Comparison of ENCODE assay signal across 7 mouse cellular contexts in genomic region chrX:42151024-42151754, GRCm38 (mm10). TPM values are rescaled to one million over a fixed set of nuclear protein-coding genes. Genes with fewer than 3 reads are reported as not detected.
A peak's percentile ranks its signal among the peaks of the same experiment; 100 is the strongest.
DNase-seq lines count a peak whose midpoint lies in the region; ATAC-seq and TF ChIP-seq lines count a peak whose summit lies in the region.

No protein-coding gene starts in this region.

- H3K4me1 ChIP-seq in lung, adult 2 months (ENCODE audit: control insufficient read depth, insufficient read depth, low read length) = peaks cover 4% of the 10 kb centered on the region; the same call in 1 of the 2 replicates
- no peaks in the 10 kb centered on the region for H3K4me1 ChIP-seq in forebrain, postnatal 0 days (ENCODE audit: insufficient read depth)
- H3K4me1 ChIP-seq in limb, embryonic 13.5 days = no peaks in the 10 kb centered on the region
- no peaks in the 10 kb centered on the region for H3K4me1 ChIP-seq in stomach, embryonic 15.5 days

- DNase-seq in lung, adult 2 months = peak; percentile 22
- no peak for DNase-seq in lung, postnatal 25 days (ENCODE audit: low spot score)
- peak; percentile 16 for DNase-seq in cerebellum, adult 8-10 months
- no peak for DNase-seq in forebrain, postnatal 0 days
- DNase-seq in adrenal gland, postnatal 10 days = no peak

- WGBS in lung, adult 2 months = 21% methylated on average over 25 of the region's 25 CpGs
- 29% methylated on average over 25 of the region's 25 CpGs for WGBS in forebrain, postnatal 0 days
- WGBS in limb, embryonic 13.5 days = 17% methylated on average over 25 of the region's 25 CpGs
- 13% methylated on average over 25 of the region's 25 CpGs for WGBS in stomach, embryonic 15.5 days

- H3K9ac ChIP-seq in forebrain, postnatal 0 days = peak overlapping the region; percentile 54
- H3K9ac ChIP-seq in limb, embryonic 13.5 days = peak overlapping the region; percentile 70
- H3K9ac ChIP-seq in stomach, embryonic 15.5 days = peak overlapping the region; percentile 32; the same call in 1 of the 2 replicates

- H3K27me3 ChIP-seq in forebrain, postnatal 0 days (ENCODE audit: insufficient read depth, low read length) = no peaks in the 10 kb centered on the region
- H3K27me3 ChIP-seq in limb, embryonic 13.5 days = no peaks in the 10 kb centered on the region
- H3K27me3 ChIP-seq in stomach, embryonic 15.5 days (replicated peaks) = no peaks in the 10 kb centered on the region

- peak overlapping the region; percentile 99 for H3K4me3 ChIP-seq in lung, adult 2 months (replicated peaks; ENCODE audit: extremely low read depth, low read depth, low read length)
- H3K4me3 ChIP-seq in forebrain, postnatal 0 days (ENCODE audit: low read depth, low read length) = peak overlapping the region; percentile 62
- H3K4me3 ChIP-seq in limb, embryonic 13.5 days = peak overlapping the region; percentile 60
- peak overlapping the region; percentile 52 for H3K4me3 ChIP-seq in stomach, embryonic 15.5 days (replicated peaks)

- no peak for ATAC-seq in forebrain, postnatal 0 days
- ATAC-seq in limb, embryonic 13.5 days (ENCODE audit: low FRiP score, low read depth) = no peak
- ATAC-seq in stomach, embryonic 15.5 days (ENCODE audit: insufficient read depth, low FRiP score, low read depth) = no peak

- TF ChIP-seq POLR2A in lung, adult 2 months (IDR thresholded peaks at IDR 0.05; ENCODE audit: borderline replicate concordance, extremely low read depth, low read depth, low read length) = no peak

- H3K9me3 ChIP-seq in forebrain, postnatal 0 days (ENCODE audit: low read length) = no peaks in the 10 kb centered on the region
- no peaks in the 10 kb centered on the region for H3K9me3 ChIP-seq in limb, embryonic 13.5 days
- no peaks in the 10 kb centered on the region for H3K9me3 ChIP-seq in stomach, embryonic 15.5 days

- peak overlapping the region; percentile 50 for H3K4me2 ChIP-seq in forebrain, postnatal 0 days (ENCODE audit: low read depth)
- peak overlapping the region; percentile 60 for H3K4me2 ChIP-seq in limb, embryonic 13.5 days (replicated peaks)
- H3K4me2 ChIP-seq in stomach, embryonic 15.5 days = peak overlapping the region; percentile 36

- peak overlapping the region; percentile 99 for H3K27ac ChIP-seq in forebrain, postnatal 0 days (ENCODE audit: low read depth, low read length)
- H3K27ac ChIP-seq in limb, embryonic 13.5 days = peak overlapping the region; percentile 94
- peak overlapping the region; percentile 95 for H3K27ac ChIP-seq in stomach, embryonic 15.5 days

- no peak for TF ChIP-seq CTCF in lung, adult 2 months (IDR thresholded peaks at IDR 0.05; ENCODE audit: insufficient read depth, low read length)
- TF ChIP-seq CTCF in forebrain, postnatal 0 days (IDR thresholded peaks at IDR 0.05; ENCODE audit: low read depth) = no peak

- H3K36me3 ChIP-seq in forebrain, postnatal 0 days (ENCODE audit: insufficient read depth) = no peaks in the 10 kb centered on the region
- no peaks in the 10 kb centered on the region for H3K36me3 ChIP-seq in limb, embryonic 13.5 days
- no peaks in the 10 kb centered on the region for H3K36me3 ChIP-seq in stomach, embryonic 15.5 days

RNA-seq across cellular contexts. Expression of gene Stag2, which starts 2.1 kb away (rescaled TPM):
- polyA plus RNA-seq in lung, adult 2 months (2012; rRNA removed) = 6.9 and 12.2 TPM in 2 replicates
- 76.3 and 93.7 TPM in 2 replicates for total RNA-seq in forebrain, postnatal 0 days (2014; rRNA removed)
- polyA plus RNA-seq in forebrain, postnatal 0 days (2015; fragmentation: Nextera tagmentation; extraction: Ambion mirVana) = 13.5 and 14.5 TPM in 2 replicates
- polyA plus RNA-seq in limb, embryonic 13.5 days (2015; fragmentation: Nextera tagmentation; extraction: Ambion mirVana) = 43.0 and 49.6 TPM in 2 replicates
- 33.5 and 36.3 TPM in 2 replicates for polyA plus RNA-seq in stomach, embryonic 15.5 days (2015; fragmentation: Nextera tagmentation; extraction: Ambion mirVana)
- total RNA-seq in adrenal gland, postnatal 10 days (2021) = 10 to 100 TPM; 80.8 to 85.3 TPM

Comparison
In these comparisons a context has a peak if more than half of its experiments do, and no peak if none do; other contexts are left out.
1. DNase-seq: peak in lung, adult 2 months (single experiment) and cerebellum, adult 8-10 months (single experiment); none in lung, postnatal 25 days (single experiment), forebrain, postnatal 0 days (single experiment) and adrenal gland, postnatal 10 days (single experiment).
2. Peak in every context shown above with its lines, with median percentiles within 50 percentile points of each other: H3K4me3 ChIP-seq, H3K27ac ChIP-seq, H3K4me2 ChIP-seq and H3K9ac ChIP-seq.